Mouse (Mus musculus) layer of hippocampus, postnatal 10 days (tissue): ENCODE measurements at regions not wholly inside any gene's neighbourhood (a gene's known extent, or its start where the extent isn't known, plus 50 kb on each side); places are given as distances from the start of the nearest gene placed in this dataset.
A peak's percentile ranks its signal among the peaks of the same experiment; 100 is the strongest.
"Not testable (repeated sequence)": the region's sequence is repeated elsewhere in the genome, so short reads cannot be mapped to it uniquely, and the experiment has no call there.

Experiments used
- DNase-seq, 2 experiments: peaks; one replicate each; pipeline ENCODE4 v3.0.0; 2021; ENCODE audit warnings: low spot score in 2 of 2

GRCm38 (mm10) chr2:79018732-79019423 is 151.0 kb downstream of the Ube2e3 start:
- no peak for DNase-seq

GRCm38 (mm10) chr2:79022954-79023353 is 155.0 kb downstream of the Ube2e3 start:
- DNase-seq, result no peak

- no peak for DNase-seq
Observed at GRCm38 (mm10) chr2:79025678-79026077, 157.8 kb downstream of the Ube2e3 start.

- DNase-seq, result no peak
Observed at GRCm38 (mm10) chr2:79030990-79031389, 163.1 kb downstream of the Ube2e3 start.

GRCm38 (mm10) chr2:79036296-79036695 is 168.4 kb downstream of the Ube2e3 start:
- DNase-seq, result no peak

GRCm38 (mm10) chr2:79038624-79039023 is 170.7 kb downstream of the Ube2e3 start:
- no peak for DNase-seq

GRCm38 (mm10) chr2:79044804-79045203 is 176.9 kb downstream of the Ube2e3 start:
- DNase-seq, result not testable (repeated sequence)

GRCm38 (mm10) chr2:79045508-79045907 is 177.6 kb downstream of the Ube2e3 start:
- DNase-seq, result no peak

- DNase-seq, result no peak
Observed at GRCm38 (mm10) chr2:79048020-79048419, 180.1 kb downstream of the Ube2e3 start.

- DNase-seq, result no peak
Observed at GRCm38 (mm10) chr2:79048777-79049537, 181.0 kb downstream of the Ube2e3 start.

GRCm38 (mm10) chr2:79050495-79051046 is 182.6 kb downstream of the Ube2e3 start:
- no peak for DNase-seq

- DNase-seq, result no peak
Observed at GRCm38 (mm10) chr2:79052226-79052625, 184.3 kb downstream of the Ube2e3 start.

- no peak for DNase-seq
Observed at GRCm38 (mm10) chr2:79056138-79056537, 188.2 kb downstream of the Ube2e3 start.

GRCm38 (mm10) chr2:79059115-79059943 is 191.4 kb downstream of the Ube2e3 start:
- no peak for DNase-seq

- no peak for DNase-seq
Observed at GRCm38 (mm10) chr2:79059944-79060238, 192.0 kb downstream of the Ube2e3 start.

- DNase-seq, result no peak
Observed at GRCm38 (mm10) chr2:79060320-79060719, 192.4 kb downstream of the Ube2e3 start.

GRCm38 (mm10) chr2:79061645-79062044 is 193.6 kb upstream of the Itga4 start:
- DNase-seq, result no peak

GRCm38 (mm10) chr2:79062196-79062636 is 193.0 kb upstream of the Itga4 start:
- DNase-seq, result peak in 1 of 2 experiments; percentile 39

GRCm38 (mm10) chr2:79063641-79064040 is 191.6 kb upstream of the Itga4 start:
- no peak for DNase-seq

- DNase-seq, result no peak
Observed at GRCm38 (mm10) chr2:79065321-79065720, 189.9 kb upstream of the Itga4 start.

- DNase-seq, result no peak
Observed at GRCm38 (mm10) chr2:79076115-79076514, 179.1 kb upstream of the Itga4 start.
